Mouse (Mus musculus): ENCODE results near the gene Desi1. TPM values are rescaled to one million over a fixed set of nuclear protein-coding genes. Genes with fewer than 3 reads are reported as not detected.

The Desi1 gene
- polyA plus RNA-seq, 1 experiment from 2014 or later: 58.3 TPM

- H3K36me3 ChIP-seq (ENCODE audit: control insufficient read depth, insufficient read depth, low read length): no peaks in the 10 kb centered on the region
- peaks cover 21% of the 10 kb centered on the region for H3K4me1 ChIP-seq (ENCODE audit: control insufficient read depth, insufficient read depth, low read length)
- peak overlapping the region; percentile 64 for H3K4me2 ChIP-seq (ENCODE audit: low read depth, low read length)
- H3K27me3 ChIP-seq (ENCODE audit: control insufficient read depth, insufficient read depth, low read length): no peaks in the 10 kb centered on the region
- no peak for ATAC-seq (ENCODE audit: low read depth)
- H3K27ac ChIP-seq (ENCODE audit: low read depth, low read length): no peak overlapping the region
- 20% methylated on average over 9 of the region's 9 CpGs for WGBS
- no peaks in the 10 kb centered on the region for H3K9me3 ChIP-seq (ENCODE audit: control insufficient read depth, low read length)
- H3K9ac ChIP-seq (replicated peaks; ENCODE audit: low read depth, low read length): peak overlapping the region; percentile 90
- peak overlapping the region; percentile 84 for H3K4me3 ChIP-seq (ENCODE audit: low read depth, low read length)
These were observed 18.8 kb downstream of the Desi1 start for GRCm38 (mm10) chr15:82014745-82015391.

GRCm38 (mm10) chr15:82011947-82012346 lies 21.7 kb downstream of the Desi1 start:
- no peaks in the 10 kb centered on the region for H3K27me3 ChIP-seq (ENCODE audit: control insufficient read depth, insufficient read depth, low read length)
- no peak overlapping the region for H3K4me2 ChIP-seq (ENCODE audit: low read depth, low read length)
- H3K9me3 ChIP-seq (ENCODE audit: control insufficient read depth, low read length): no peaks in the 10 kb centered on the region
- H3K4me3 ChIP-seq (ENCODE audit: low read depth, low read length): no peak overlapping the region
- WGBS: 92% methylated on average over 6 of the region's 6 CpGs
- no peak overlapping the region for H3K9ac ChIP-seq (replicated peaks; ENCODE audit: low read depth, low read length)
- H3K36me3 ChIP-seq (ENCODE audit: control insufficient read depth, insufficient read depth, low read length): no peaks in the 10 kb centered on the region
- H3K27ac ChIP-seq (ENCODE audit: low read depth, low read length): no peak overlapping the region
- peaks cover 16% of the 10 kb centered on the region for H3K4me1 ChIP-seq (ENCODE audit: control insufficient read depth, insufficient read depth, low read length)
- no peak for ATAC-seq (ENCODE audit: low read depth)

- Histone ChIP-seq H3K9ac (replicated peaks; ENCODE audit: low read depth, low read length) (no peak overlapping the region), H3K4me2 (ENCODE audit: low read depth, low read length) (no peak overlapping the region), H3K4me3 (ENCODE audit: low read depth, low read length) (no peak overlapping the region), H3K4me1 (ENCODE audit: control insufficient read depth, insufficient read depth, low read length) (no peaks in the 10 kb centered on the region), H3K27ac (ENCODE audit: low read depth, low read length) (no peak overlapping the region), H3K27me3 (ENCODE audit: control insufficient read depth, insufficient read depth, low read length) (no peaks in the 10 kb centered on the region), H3K9me3 (ENCODE audit: control insufficient read depth, low read length) (no peaks in the 10 kb centered on the region), H3K36me3 (ENCODE audit: control insufficient read depth, insufficient read depth, low read length) (peaks cover 4% of the 10 kb centered on the region)
- no peak for ATAC-seq (ENCODE audit: low read depth)
- 95% methylated on average over 8 of the region's 8 CpGs for WGBS
These were observed 29.4 kb downstream of the Desi1 start for GRCm38 (mm10) chr15:82004257-82004656.

GRCm38 (mm10) chr15:81993992-81994391 lies 39.7 kb downstream of the Desi1 start:
- 82% methylated on average over 6 of the region's 6 CpGs for WGBS
- Histone ChIP-seq H3K27me3 (ENCODE audit: control insufficient read depth, insufficient read depth, low read length) (no peaks in the 10 kb centered on the region), H3K4me1 (ENCODE audit: control insufficient read depth, insufficient read depth, low read length) (no peaks in the 10 kb centered on the region), H3K9ac (replicated peaks; ENCODE audit: low read depth, low read length) (no peak overlapping the region), H3K4me2 (ENCODE audit: low read depth, low read length) (no peak overlapping the region), H3K36me3 (ENCODE audit: control insufficient read depth, insufficient read depth, low read length) (peaks cover 38% of the 10 kb centered on the region), H3K27ac (ENCODE audit: low read depth, low read length) (no peak overlapping the region), H3K9me3 (ENCODE audit: control insufficient read depth, low read length) (no peaks in the 10 kb centered on the region), H3K4me3 (ENCODE audit: low read depth, low read length) (no peak overlapping the region)
- no peak for ATAC-seq (ENCODE audit: low read depth)

DNA sequence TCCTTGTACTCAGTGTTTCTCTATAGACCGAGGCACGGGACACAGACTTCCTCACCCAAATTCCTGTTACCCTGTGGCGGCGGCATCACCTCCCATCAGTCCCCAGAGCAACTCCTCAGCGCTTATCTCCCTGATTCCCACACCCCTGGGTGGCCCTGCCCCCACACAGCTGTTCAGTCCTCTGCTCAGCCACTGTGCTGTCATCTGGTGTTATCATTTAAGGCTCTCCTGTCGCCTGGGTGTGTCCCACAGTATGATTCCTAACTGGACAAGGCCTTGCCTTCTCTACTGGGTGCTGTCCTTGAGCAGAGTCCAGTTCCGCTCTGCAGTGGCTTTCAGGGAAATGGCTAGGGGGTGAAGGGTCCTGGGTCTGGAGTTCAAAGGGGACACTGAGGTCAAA lies 43.1 kb downstream of the Desi1 start:
- Histone ChIP-seq H3K9ac (replicated peaks; ENCODE audit: low read depth, low read length) (no peak overlapping the region), H3K27ac (ENCODE audit: low read depth, low read length) (no peak overlapping the region), H3K9me3 (ENCODE audit: control insufficient read depth, low read length) (no peaks in the 10 kb centered on the region), H3K4me3 (ENCODE audit: low read depth, low read length) (no peak overlapping the region), H3K36me3 (ENCODE audit: control insufficient read depth, insufficient read depth, low read length) (peaks cover 13% of the 10 kb centered on the region; the same call in 1 of the 2 replicates), H3K4me1 (ENCODE audit: control insufficient read depth, insufficient read depth, low read length) (no peaks in the 10 kb centered on the region), H3K4me2 (ENCODE audit: low read depth, low read length) (no peak overlapping the region), H3K27me3 (ENCODE audit: control insufficient read depth, insufficient read depth, low read length) (no peaks in the 10 kb centered on the region)
- no peak for ATAC-seq (ENCODE audit: low read depth)
- 56% methylated on average over 7 of the region's 7 CpGs for WGBS

- no peaks in the 10 kb centered on the region for H3K27me3 ChIP-seq (ENCODE audit: control insufficient read depth, insufficient read depth, low read length)
- no peak overlapping the region for H3K9ac ChIP-seq (replicated peaks; ENCODE audit: low read depth, low read length)
- peak; percentile 82; the same call in 1 of the 2 replicates for ATAC-seq (ENCODE audit: low read depth)
- 43% methylated on average over 11 of the region's 11 CpGs for WGBS
- H3K36me3 ChIP-seq (ENCODE audit: control insufficient read depth, insufficient read depth, low read length): peaks cover 9% of the 10 kb centered on the region; the same call in 1 of the 2 replicates
- H3K4me2 ChIP-seq (ENCODE audit: low read depth, low read length): no peak overlapping the region
- no peak overlapping the region for H3K4me3 ChIP-seq (ENCODE audit: low read depth, low read length)
- H3K27ac ChIP-seq (ENCODE audit: low read depth, low read length): no peak overlapping the region
- no peaks in the 10 kb centered on the region for H3K9me3 ChIP-seq (ENCODE audit: control insufficient read depth, low read length)
- H3K4me1 ChIP-seq (ENCODE audit: control insufficient read depth, insufficient read depth, low read length): no peaks in the 10 kb centered on the region
These were observed 44.1 kb downstream of the Desi1 start for GRCm38 (mm10) chr15:81989371-81990062.

- H3K9me3 ChIP-seq (ENCODE audit: control insufficient read depth, low read length): no peaks in the 10 kb centered on the region
- H3K4me2 ChIP-seq (ENCODE audit: low read depth, low read length): no peak within 1 kb of the TSS
- H3K9ac ChIP-seq (replicated peaks; ENCODE audit: low read depth, low read length): no peak within 1 kb of the TSS
- H3K36me3 ChIP-seq (ENCODE audit: control insufficient read depth, insufficient read depth, low read length): 0 out of 2 replicates have a peak, but pooled peaks cover 3% of the 10 kb centered on the region
- H3K27ac ChIP-seq (ENCODE audit: low read depth, low read length): no peak within 1 kb of the TSS
- no peak for ATAC-seq (ENCODE audit: low read depth)
- no peaks in the 10 kb centered on the region for H3K4me1 ChIP-seq (ENCODE audit: control insufficient read depth, insufficient read depth, low read length)
- 81% methylated on average over 3 of the region's 3 CpGs for WGBS
- no peak within 1 kb of the TSS for H3K4me3 ChIP-seq (ENCODE audit: low read depth, low read length)
- H3K27me3 ChIP-seq (ENCODE audit: control insufficient read depth, insufficient read depth, low read length): no peaks in the 10 kb centered on the region
These were observed 46.0 kb downstream of the Desi1 start, which contains the start of gene Xrcc6 for GRCm38 (mm10) chr15:81987646-81988045. TSS of gene Xrcc6 (plus strand) at chr15:81987835.

DNA sequence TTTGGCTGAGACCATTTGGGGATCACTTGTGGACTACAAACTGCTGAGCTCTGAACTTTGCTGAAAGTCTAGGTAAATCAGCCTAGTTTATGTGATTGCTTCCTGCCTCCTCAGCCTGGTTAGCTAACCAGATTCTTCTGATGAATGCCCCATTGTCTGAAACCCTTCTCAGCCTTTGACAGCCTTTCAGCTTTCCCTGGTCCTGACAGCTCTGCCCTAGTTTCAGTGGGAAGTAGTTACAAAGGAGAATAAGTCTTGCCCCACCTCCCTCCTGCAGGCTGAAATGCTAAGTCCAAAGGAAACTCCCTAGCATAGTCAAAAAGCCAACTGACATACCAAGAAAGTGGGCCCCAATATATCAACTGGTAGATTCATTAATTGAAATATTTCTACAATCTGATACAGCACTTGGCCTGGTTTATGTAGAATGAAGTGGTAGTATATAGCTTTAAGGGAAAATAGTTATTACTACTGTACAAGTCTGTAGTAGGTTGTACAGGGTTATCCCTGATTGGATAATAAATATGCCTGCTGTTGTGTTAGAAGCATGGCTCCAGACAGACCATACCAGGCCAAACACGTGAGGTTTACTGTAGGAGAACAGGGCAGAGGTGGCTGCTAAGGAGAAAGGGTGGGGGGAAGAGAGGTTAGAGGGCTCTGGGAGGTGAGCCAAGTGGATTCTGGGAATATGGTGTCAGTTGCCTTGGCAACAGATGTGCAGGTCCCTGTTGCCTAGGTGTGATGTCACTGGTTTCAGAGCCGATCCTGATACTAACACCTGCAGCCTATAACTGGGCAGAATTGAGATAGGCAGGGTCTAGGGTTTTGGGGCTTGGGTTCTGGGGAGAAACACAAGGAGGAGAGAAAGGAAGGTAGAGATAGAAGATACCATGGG lies 48.1 kb downstream of the Desi1 start:
- 54% methylated on average over 2 of the region's 2 CpGs for WGBS
- ATAC-seq (ENCODE audit: low read depth): no peak
- no peaks in the 10 kb centered on the region for H3K4me1 ChIP-seq (ENCODE audit: control insufficient read depth, insufficient read depth, low read length)

More for the DNA sequence above, 48.1 kb downstream of the Desi1 start:
- Histone ChIP-seq H3K4me3 (ENCODE audit: low read depth, low read length) (no peak overlapping the region), H3K27ac (ENCODE audit: low read depth, low read length) (no peak overlapping the region), H3K4me2 (ENCODE audit: low read depth, low read length) (no peak overlapping the region), H3K27me3 (ENCODE audit: control insufficient read depth, insufficient read depth, low read length) (no peaks in the 10 kb centered on the region), H3K36me3 (ENCODE audit: control insufficient read depth, insufficient read depth, low read length) (no peaks in the 10 kb centered on the region), H3K9ac (replicated peaks; ENCODE audit: low read depth, low read length) (no peak overlapping the region), H3K9me3 (ENCODE audit: control insufficient read depth, low read length) (no peaks in the 10 kb centered on the region)
